16 mouse cellular contexts compared by ENCODE assay signal in genomic region chr4:140307481-140307880, GRCm38 (mm10).
DNase-seq lines count a peak whose midpoint lies in the region; ATAC-seq and TF ChIP-seq lines count a peak whose summit lies in the region.
"Had no signal": no experiment of that assay in that cellular context is flagged by ENCODE, and none has a peak within 500 bp of the region (broad histone marks: within the 10 kb centered on the region; RNA-seq: fewer than 3 reads in every experiment).

No protein-coding gene starts in this region.

- H3K27ac ChIP-seq in forebrain, embryonic 11.5 days (ENCODE audit: low read depth, low read length) = no peak overlapping the region; the same call in 1 of the 2 replicates
- H3K27ac ChIP-seq in forebrain, embryonic 16.5 days (ENCODE audit: low read length) = no peak overlapping the region
- no peak overlapping the region for H3K27ac ChIP-seq in forebrain, embryonic 13.5 days
- H3K27ac ChIP-seq: embryonic facial prominence, embryonic 10.5 days; embryonic facial prominence, embryonic 12.5 days had no signal

- no peaks in the 10 kb centered on the region for H3K36me3 ChIP-seq in forebrain, embryonic 11.5 days (ENCODE audit: control insufficient read depth, insufficient read depth, low read length)
- H3K36me3 ChIP-seq in forebrain, embryonic 16.5 days (ENCODE audit: control insufficient read depth, insufficient read depth) = no peaks in the 10 kb centered on the region
- H3K36me3 ChIP-seq in forebrain, embryonic 13.5 days (ENCODE audit: poor library complexity, severe bottlenecking) = no peaks in the 10 kb centered on the region
- H3K36me3 ChIP-seq: embryonic facial prominence, embryonic 10.5 days; embryonic facial prominence, embryonic 12.5 days had no signal

- H3K4me3 ChIP-seq in forebrain, embryonic 11.5 days (ENCODE audit: low read depth, low read length) = no peak overlapping the region
- H3K4me3 ChIP-seq in forebrain, embryonic 16.5 days (replicated peaks; ENCODE audit: low read length) = no peak overlapping the region
- H3K4me3 ChIP-seq in forebrain, embryonic 13.5 days = no peak overlapping the region
- H3K4me3 ChIP-seq: embryonic facial prominence, embryonic 10.5 days; embryonic facial prominence, embryonic 12.5 days had no signal

- no peak overlapping the region for H3K4me2 ChIP-seq in forebrain, embryonic 11.5 days (ENCODE audit: low read depth, low read length, severe bottlenecking)
- H3K4me2 ChIP-seq in forebrain, embryonic 16.5 days (ENCODE audit: low read length) = no peak overlapping the region
- H3K4me2 ChIP-seq in forebrain, embryonic 13.5 days = no peak overlapping the region
- H3K4me2 ChIP-seq: embryonic facial prominence, embryonic 12.5 days had no signal

- H3K27me3 ChIP-seq in forebrain, embryonic 11.5 days (ENCODE audit: control insufficient read depth, insufficient read depth, low read length) = no peaks in the 10 kb centered on the region
- no peaks in the 10 kb centered on the region for H3K27me3 ChIP-seq in forebrain, embryonic 16.5 days (replicated peaks; ENCODE audit: control insufficient read depth, insufficient read depth, low read length)
- no peaks in the 10 kb centered on the region for H3K27me3 ChIP-seq in forebrain, embryonic 13.5 days
- H3K27me3 ChIP-seq: embryonic facial prominence, embryonic 12.5 days had no signal

- H3K4me1 ChIP-seq in forebrain, embryonic 11.5 days (replicated peaks; ENCODE audit: control insufficient read depth, insufficient read depth, low read length) = no peaks in the 10 kb centered on the region
- H3K4me1 ChIP-seq in forebrain, embryonic 16.5 days (replicated peaks; ENCODE audit: control insufficient read depth, insufficient read depth, low read length) = no peaks in the 10 kb centered on the region
- H3K4me1 ChIP-seq in forebrain, embryonic 13.5 days = peaks cover 29% of the 10 kb centered on the region
- H3K4me1 ChIP-seq: embryonic facial prominence, embryonic 10.5 days; embryonic facial prominence, embryonic 12.5 days had no signal

- no peak overlapping the region for H3K9ac ChIP-seq in forebrain, embryonic 11.5 days (ENCODE audit: low read length)
- H3K9ac ChIP-seq in forebrain, embryonic 16.5 days (replicated peaks; ENCODE audit: low read depth, low read length) = no peak overlapping the region
- no peak overlapping the region for H3K9ac ChIP-seq in forebrain, embryonic 13.5 days
- H3K9ac ChIP-seq: embryonic facial prominence, embryonic 12.5 days had no signal

- no peak for TF ChIP-seq POLR2A in brain, embryonic 14.5 days (IDR thresholded peaks at IDR 0.05; ENCODE audit: borderline replicate concordance, extremely low read depth, insufficient read depth, insufficient read length, poor library complexity, severe bottlenecking)

- TF ChIP-seq CTCF in brain, embryonic 14.5 days (IDR thresholded peaks at IDR 0.05; ENCODE audit: borderline replicate concordance, extremely low read depth, insufficient read depth, insufficient read length) = no peak

- peak; percentile 72 for DNase-seq in forebrain, embryonic 11.5 days (ENCODE audit: low spot score)
- peak; percentile 76 for DNase-seq in brain, embryonic 14.5 days (ENCODE audit: low read depth)
- DNase-seq in lung, postnatal 25 days (ENCODE audit: low spot score) = no peak
- DNase-seq in layer of hippocampus, postnatal 36 days = no peak
- DNase-seq: adrenal gland, adult 2 months; adrenal gland, postnatal 10 days; adrenal gland, postnatal 25 days; cerebellum, adult 11-12 months; cerebellum, adult 2 months; cerebellum, adult 9-10 months; cerebellum, postnatal 10 days; cerebellum, postnatal 25 days had no signal

- no peak; the same call in 1 of the 2 replicates for ATAC-seq in forebrain, embryonic 11.5 days (replicated peaks; ENCODE audit: low FRiP score)
- no peak for ATAC-seq in forebrain, embryonic 16.5 days
- 0 out of 2 replicates have a peak, but pooled peaks have one; percentile 19 for ATAC-seq in forebrain, embryonic 13.5 days

- WGBS in forebrain, embryonic 11.5 days = 69% methylated on average over 8 of the region's 8 CpGs
- 44% methylated on average over 8 of the region's 8 CpGs for WGBS in forebrain, embryonic 16.5 days
- WGBS in forebrain, embryonic 13.5 days = 39% methylated on average over 8 of the region's 8 CpGs

- no peaks in the 10 kb centered on the region; the same call in 1 of the 2 replicates for H3K9me3 ChIP-seq in forebrain, embryonic 11.5 days (ENCODE audit: control insufficient read depth, low read length)
- H3K9me3 ChIP-seq in forebrain, embryonic 16.5 days (ENCODE audit: control insufficient read depth, low read length) = no peaks in the 10 kb centered on the region
- 0 out of 2 replicates have a peak, but pooled peaks cover 3% of the 10 kb centered on the region for H3K9me3 ChIP-seq in forebrain, embryonic 13.5 days (replicated peaks)
- H3K9me3 ChIP-seq: embryonic facial prominence, embryonic 10.5 days; embryonic facial prominence, embryonic 12.5 days had no signal

Comparison
In these comparisons a context has a peak if more than half of its experiments do, and no peak if none do; other contexts are left out.
1. DNase-seq: peak in forebrain, embryonic 11.5 days (single experiment) and brain, embryonic 14.5 days (single experiment); none in lung, postnatal 25 days (single experiment) and layer of hippocampus, postnatal 36 days (0 of 2).